Mouse (Mus musculus) layer of hippocampus, postnatal 14 days (tissue): ENCODE data around the gene Cdk5r2. TPM values are rescaled to one million over a fixed set of nuclear protein-coding genes. Genes with fewer than 3 reads are reported as not detected.
"Not testable (repeated sequence)": the region's sequence is repeated elsewhere in the genome, so short reads cannot be mapped to it uniquely, and the experiment has no call there.

ENCODE experiments used
- DNase-seq, 2 experiments: peaks; one replicate each; pipeline ENCODE4 v3.0.0; 2021 to 2022; ENCODE audit warnings: low spot score in 2 of 2, mixed read lengths in 1 of 2
- long read RNA-seq, 2 experiments: library from polyadenylated mRNA; stranded (forward); transcript quantifications; one replicate each; pipeline ENCODE4 v2.0.0; 2021
- total RNA-seq, 2 experiments: library from RNA; stranded (reverse); gene quantifications; 2 replicates each; pipeline ENCODE4 v1.2.3; 2021

The Cdk5r2 gene
- 100 to 1,000 TPM; 270 to 283 TPM for total RNA-seq
- long read RNA-seq, experiment 1, transcript Cdk5r2-201 (1 exons, 2,799 nt): major isoform, 47 of 47 reads
- long read RNA-seq, experiment 1, partial matches to known transcripts: 0 of 47 reads
- long read RNA-seq, experiment 1, other reads (novel, unspliced or antisense): 0 of 47 reads
- long read RNA-seq, experiment 2, transcript Cdk5r2-201 (1 exons, 2,799 nt): major isoform, 95 of 95 reads
- long read RNA-seq, experiment 2, partial matches to known transcripts: 0 of 95 reads
- long read RNA-seq, experiment 2, other reads (novel, unspliced or antisense): 0 of 95 reads

- DNase-seq: peak; percentile 90 to 98
These were observed at the start of gene Cdk5r2 for GRCm38 (mm10) chr1:74854306-74855056. TSS of gene Cdk5r2 (plus strand) at chr1:74854934.

DNA sequence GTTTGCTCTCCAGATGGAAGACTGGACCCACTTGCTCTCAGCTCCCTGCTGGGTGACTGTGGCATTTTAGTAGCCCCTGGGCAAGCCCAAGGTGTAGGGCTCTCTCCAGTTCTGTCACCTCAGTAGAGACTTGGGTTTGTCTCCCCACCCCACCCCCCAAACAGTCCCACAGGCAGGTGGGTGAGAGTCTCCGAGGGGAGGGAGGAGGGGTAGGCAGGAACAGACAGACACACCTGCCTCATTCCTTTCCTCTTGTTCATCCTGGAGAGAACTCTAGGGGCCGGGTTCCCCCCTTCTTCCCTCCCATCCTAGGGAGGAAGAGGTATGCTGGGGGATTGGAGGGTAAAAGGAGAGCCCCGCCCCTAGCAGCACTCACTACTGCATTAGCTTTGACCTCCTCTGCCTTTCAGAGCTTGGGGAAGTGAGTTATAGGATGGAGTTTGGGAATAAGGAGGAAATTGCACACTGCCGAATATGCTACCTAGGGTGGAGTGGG is 49.3 kb upstream of the Cdk5r2 start:
- DNase-seq: no peak

GRCm38 (mm10) chr1:74805843-74806242 is 48.9 kb upstream of the Cdk5r2 start:
- no peak for DNase-seq

DNA sequence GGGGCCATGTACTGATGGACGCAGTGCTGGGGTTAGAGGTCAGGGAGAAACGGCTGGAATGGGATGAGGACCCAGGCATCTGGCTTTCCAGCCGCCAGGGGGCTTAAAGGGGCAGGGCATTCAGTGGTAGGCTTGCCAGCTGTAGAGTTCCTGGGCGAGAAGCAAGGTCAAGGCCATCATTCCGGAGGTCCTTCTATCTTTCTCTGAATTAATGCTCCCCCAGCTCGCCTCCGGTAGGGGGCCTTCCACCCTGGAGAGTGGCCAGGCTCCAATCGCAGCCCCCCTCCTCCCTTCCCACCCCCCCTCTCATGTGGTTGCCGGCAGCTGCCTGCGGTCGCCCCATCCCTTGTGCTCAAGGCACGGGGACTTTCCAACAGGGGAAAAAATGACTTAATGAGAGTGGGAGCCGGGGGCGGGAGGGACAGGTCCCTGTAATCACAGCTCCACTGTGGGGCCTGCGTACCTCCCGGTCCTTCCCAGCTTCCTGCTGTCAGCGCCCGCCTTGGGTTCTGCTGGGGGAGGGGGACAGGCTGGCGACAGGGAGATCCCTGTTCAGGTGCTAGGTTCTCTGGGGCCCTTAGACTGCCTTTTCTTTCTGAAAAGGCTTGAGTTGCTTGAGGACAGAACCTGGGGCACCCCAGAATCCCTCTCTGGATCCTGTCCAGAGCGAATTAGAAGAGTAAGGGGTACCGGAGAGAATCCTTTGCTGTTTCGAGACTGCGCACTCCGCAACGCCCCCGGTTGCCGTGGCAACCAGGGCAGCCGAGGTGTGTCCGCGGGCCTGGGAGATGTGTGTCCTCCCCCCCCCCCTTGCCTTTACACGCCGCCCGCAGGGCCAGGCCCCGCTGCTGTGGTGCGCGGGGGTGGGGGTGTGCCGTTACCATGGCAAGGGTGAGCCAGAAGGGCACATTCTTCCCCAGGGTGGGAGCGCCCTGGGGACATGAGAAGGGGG is 48.1 kb upstream of the Cdk5r2 start:
- peak in 1 of 2 experiments; percentile 61 for DNase-seq

DNA sequence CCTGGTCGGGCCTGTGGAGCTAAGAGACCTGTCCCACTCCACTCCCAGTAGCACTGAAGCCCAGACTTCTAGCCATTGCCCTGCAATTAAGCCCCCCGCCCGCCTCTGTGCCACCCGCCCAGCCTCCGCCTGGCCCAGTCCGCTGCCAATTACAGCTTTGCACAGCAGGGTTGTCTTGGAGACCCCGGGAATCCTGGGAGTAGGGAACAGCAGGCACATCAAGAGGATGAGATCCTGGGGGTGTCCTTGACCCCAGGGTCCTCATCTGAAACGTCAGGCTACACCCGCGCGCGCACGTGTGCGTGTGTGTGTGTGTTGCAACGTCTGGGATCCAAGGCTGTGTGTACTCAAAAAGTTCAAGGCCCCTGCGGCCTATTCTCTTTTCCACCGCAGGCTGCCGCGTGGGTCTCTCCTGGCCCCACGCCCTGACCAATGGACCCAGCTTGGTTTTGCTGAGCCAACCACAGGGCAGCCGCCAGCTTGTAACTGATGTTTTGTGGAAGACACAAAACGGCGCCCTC is 47.1 kb upstream of the Cdk5r2 start:
- DNase-seq: no peak

GRCm38 (mm10) chr1:74808078-74808477 is 46.7 kb upstream of the Cdk5r2 start:
- peak; percentile 91 to 93 for DNase-seq

DNA sequence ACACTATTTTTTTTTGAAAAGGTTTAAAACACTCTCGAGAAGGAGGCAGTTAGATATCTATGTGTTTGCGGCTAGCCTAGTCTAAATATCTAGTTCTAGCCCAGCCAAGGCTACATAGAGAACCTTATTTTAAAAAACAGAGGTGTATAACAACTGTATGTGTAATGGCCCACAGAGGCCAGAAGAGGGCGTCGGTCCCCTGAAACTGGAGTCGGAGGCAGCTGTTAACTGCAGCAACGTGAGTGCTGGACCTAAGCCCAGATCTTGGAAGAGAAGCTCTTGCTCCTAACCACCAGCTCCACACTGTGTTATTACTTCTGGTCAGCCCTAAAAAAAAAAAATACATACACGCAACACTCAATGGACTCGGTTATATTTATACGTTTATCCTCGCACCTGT is 45.7 kb upstream of the Cdk5r2 start:
- DNase-seq: no peak

DNA sequence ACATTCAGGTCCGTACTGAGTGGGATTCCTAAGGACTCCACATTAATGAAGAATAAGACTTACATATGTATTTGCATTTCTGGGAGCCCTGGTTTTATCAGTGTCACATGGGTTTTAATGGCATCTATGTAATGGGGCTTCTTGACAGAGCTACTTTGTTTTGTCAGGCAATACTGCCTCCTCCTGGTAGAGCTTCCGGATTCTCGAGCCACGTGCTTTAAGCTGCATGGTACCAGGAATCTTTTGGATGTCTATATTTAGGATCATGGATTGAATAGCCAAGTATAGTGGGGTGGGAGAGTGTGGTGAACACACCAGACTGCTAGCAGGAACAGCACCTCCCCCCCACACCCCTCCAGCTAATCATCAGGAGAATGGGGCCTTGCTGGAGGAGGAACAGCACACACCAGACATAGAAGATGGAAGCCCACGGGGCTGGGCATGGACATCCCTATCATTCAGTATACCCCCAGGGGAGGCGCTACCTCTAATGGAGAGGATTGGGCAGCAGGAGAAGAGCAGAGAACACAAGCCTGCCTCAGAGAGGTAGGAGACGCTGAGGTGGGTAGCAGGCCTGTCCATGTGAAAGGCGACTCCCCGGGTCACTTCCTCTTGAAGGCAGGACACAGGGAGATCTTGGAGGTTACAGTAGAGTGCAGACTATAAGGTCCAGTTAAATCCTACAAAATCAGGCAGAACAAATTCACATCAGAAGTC is 39.6 kb upstream of the Cdk5r2 start:
- DNase-seq: no peak

- DNase-seq: not testable (repeated sequence)
These were observed 38.8 kb upstream of the Cdk5r2 start for GRCm38 (mm10) chr1:74815965-74816364.

GRCm38 (mm10) chr1:74816612-74817199 is 38.0 kb upstream of the Cdk5r2 start:
- DNase-seq: peak; percentile 89 to 91

DNA sequence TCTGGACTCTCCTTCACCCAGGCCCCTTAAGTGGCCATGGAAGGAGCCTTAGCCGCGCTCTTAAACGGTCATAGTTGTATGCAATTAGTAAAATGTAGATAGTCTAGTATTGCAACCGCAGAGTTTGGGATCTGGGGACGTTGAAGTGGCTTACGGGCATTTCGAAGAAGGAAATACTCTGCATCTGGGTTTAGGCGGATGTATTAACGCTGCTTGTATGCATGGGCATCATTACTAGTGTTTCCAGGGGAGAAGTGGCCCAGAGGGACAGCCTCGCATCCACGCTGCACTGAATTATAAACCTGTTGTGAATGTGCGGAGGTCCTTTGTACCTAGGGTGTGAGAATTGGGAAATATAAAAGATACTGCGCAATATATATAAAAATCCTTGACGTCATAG is 37.5 kb upstream of the Cdk5r2 start:
- DNase-seq: no peak

GRCm38 (mm10) chr1:74818509-74818908 is 36.2 kb upstream of the Cdk5r2 start:
- no peak for DNase-seq

- DNase-seq: not testable (repeated sequence)
These were observed 31.1 kb upstream of the Cdk5r2 start for GRCm38 (mm10) chr1:74823598-74823997.

GRCm38 (mm10) chr1:74824518-74825302 is 30.0 kb upstream of the Cdk5r2 start:
- DNase-seq: no peak

DNA sequence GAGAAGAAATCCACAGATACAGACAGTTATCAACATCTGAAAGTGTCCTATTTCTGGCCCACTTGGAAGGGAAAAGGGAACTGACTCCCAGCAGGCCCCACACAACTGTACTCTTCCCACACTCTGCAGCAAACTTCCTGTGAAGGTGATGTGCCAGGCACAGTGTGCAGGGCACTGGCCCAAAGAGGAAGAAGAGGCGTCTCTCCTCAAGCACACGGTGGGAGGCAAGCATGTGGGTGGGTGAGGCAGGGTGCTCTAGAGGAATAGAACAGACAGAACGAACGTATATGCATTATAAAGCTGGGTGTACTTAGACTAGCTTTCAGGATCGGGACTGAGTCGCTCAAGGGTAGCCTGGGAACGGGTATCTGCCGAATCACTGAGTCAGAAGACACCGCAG is 24.7 kb upstream of the Cdk5r2 start:
- DNase-seq: no peak

- DNase-seq: no peak
These were observed 21.5 kb upstream of the Cdk5r2 start for GRCm38 (mm10) chr1:74833255-74833654.

GRCm38 (mm10) chr1:74843090-74843489 is 11.6 kb upstream of the Cdk5r2 start:
- DNase-seq: no peak

DNA sequence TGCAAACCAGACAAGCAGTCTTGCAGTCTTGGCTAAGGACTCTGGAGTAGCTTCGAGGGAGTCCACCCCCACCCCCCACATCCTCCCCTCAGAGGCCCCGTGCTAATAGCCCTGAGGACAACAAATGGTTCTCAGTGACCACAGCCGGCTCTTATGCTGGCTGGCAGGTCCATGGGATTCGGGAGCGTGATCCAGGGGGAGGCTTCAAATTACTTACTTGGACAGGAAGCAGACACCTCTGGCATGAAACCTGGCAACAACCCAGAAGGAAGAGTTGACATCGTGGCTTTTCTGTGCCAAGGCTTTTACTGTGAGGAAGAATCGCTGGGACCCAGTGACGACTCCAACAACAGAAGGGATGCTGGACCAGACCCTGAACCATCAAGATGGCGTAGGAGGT is 8.4 kb upstream of the Cdk5r2 start:
- DNase-seq: no peak

DNA sequence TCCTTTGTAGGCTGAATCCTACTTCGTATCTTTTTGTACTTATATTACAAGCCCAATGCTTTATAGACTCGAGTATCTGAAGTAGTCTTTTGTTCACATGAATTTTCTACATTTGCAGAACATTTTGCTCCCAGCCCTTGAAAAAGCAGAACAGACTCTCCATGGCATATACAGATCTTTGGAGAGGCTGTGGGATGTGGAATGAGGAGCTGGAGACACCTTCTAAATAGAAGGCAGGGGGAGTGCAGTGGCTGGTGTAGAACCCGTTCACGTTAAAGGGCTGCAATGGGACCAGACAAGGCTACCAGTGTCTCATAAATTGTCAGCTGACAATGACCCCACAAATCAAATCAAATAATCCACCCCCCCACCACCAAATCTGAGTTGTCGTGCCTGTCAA is 5.8 kb upstream of the Cdk5r2 start:
- DNase-seq: no peak
